Mouse (Mus musculus) ES-Bruce4 (cell line): ENCODE data around the gene Chsy1. TPM values are rescaled to one million over a fixed set of nuclear protein-coding genes. Genes with fewer than 3 reads are reported as not detected.

Experiments used
- H3K27ac ChIP-seq: 2 replicates; pipeline ENCODE4 v1.5.1; 2012; ENCODE audit warnings: low read length, inconsistent platforms; ENCODE audit not compliant: insufficient read depth
- H3K27me3 ChIP-seq: 2 replicates; pipeline ENCODE4 v1.6.1; 2012; ENCODE audit warnings: mild to moderate bottlenecking, low read length, inconsistent platforms; ENCODE audit not compliant: control insufficient read depth, poor library complexity, insufficient read depth, severe bottlenecking
- H3K36me3 ChIP-seq: 2 replicates; pipeline ENCODE4 v1.6.1; 2012; ENCODE audit warnings: inconsistent platforms, mild to moderate bottlenecking, low read length, moderate library complexity; ENCODE audit not compliant: control insufficient read depth, poor library complexity, insufficient read depth, severe bottlenecking
- H3K4me1 ChIP-seq: one replicate; pipeline ENCODE4 v1.8.1; 2011; ENCODE audit warnings: low read length; ENCODE audit not compliant: control insufficient read depth, insufficient read depth
- H3K4me3 ChIP-seq: 2 replicates; pipeline ENCODE4 v1.5.1; 2011; ENCODE audit warnings: low read depth, mild to moderate bottlenecking, low read length
- H3K9ac ChIP-seq: 2 replicates; pipeline ENCODE4 v1.6.1; 2012; ENCODE audit warnings: low read depth, mild to moderate bottlenecking, inconsistent platforms; ENCODE audit not compliant: poor library complexity, severe bottlenecking
- H3K9me3 ChIP-seq: replicated peaks from 2 replicates; pipeline ENCODE4 v1.6.1; 2012; ENCODE audit warnings: mild to moderate bottlenecking, low read length, inconsistent platforms; ENCODE audit not compliant: control insufficient read depth, poor library complexity, insufficient read depth, severe bottlenecking
- CTCF ChIP-seq: IDR thresholded peaks from one replicate; pipeline ENCODE4 v1.8.1; 2011; ENCODE audit warnings: low read depth, low read length
- EP300 ChIP-seq: IDR thresholded peaks from 2 replicates; pipeline ENCODE4 v1.6.1; 2011; ENCODE audit warnings: low read depth, low read length; ENCODE audit not compliant: insufficient read depth
- POLR2A ChIP-seq: IDR thresholded peaks from one replicate; pipeline ENCODE4 v1.8.1; 2011; ENCODE audit warnings: low read length; ENCODE audit not compliant: insufficient read depth
- polyA plus RNA-seq: library from polyadenylated mRNA; stranded (reverse); fragments of >200 nt; gene quantifications from 2 replicates; pipeline ENCODE4 v1.2.4, GENCODE M21; 2011; ENCODE audit warnings: low read depth; ENCODE audit not compliant: missing spikeins, insufficient read depth, insufficient read length

Gene Chsy1
- polyA plus RNA-seq, 1 experiment, result 25.8 TPM

DNA sequence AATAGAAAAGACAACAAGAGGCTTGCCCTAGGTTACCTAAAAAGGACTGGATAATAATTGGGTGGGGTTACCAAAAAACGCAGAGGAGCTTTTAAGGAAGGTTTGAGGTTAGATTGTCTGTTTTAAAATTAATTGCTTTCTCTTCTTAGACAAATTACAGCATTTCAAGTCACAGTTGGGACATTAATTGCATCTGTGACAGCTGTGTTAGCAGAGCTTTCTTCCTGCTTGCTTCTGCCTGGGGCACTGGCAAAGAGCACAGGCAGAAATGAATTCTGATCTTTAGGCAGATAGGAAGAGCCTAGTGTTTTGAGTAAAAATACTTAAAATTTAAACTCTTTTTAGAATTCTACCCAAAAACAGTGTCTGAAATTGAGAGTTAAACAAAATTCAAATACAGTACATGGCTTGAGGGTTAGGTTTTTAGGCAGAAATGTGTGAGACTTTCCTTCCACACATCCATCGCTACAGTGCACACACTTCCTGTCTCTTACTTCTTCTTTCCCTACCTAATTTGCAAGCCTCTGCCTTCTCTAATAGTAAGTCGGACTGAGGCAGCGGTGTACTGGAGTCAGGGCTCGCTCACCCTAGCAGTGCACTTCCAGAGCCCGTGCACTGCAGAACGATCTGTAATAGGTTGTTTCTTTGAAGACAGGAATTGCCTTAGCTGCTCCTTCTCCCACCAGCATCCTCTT is 11.5 kb downstream of the Chsy1 start:
- Histone ChIP-seq H3K36me3 (0 out of 2 replicates have a peak, but pooled peaks cover under 1% of the 10 kb centered on the region), H3K9me3 (no peaks in the 10 kb centered on the region), H3K9ac (no peak overlapping the region), H3K27ac (no peak overlapping the region), H3K4me3 (no peak overlapping the region), H3K27me3 (no peaks in the 10 kb centered on the region), H3K4me1 (no peaks in the 10 kb centered on the region)
- TF ChIP-seq POLR2A (no peak), EP300 (no peak), CTCF (no peak)

DNA sequence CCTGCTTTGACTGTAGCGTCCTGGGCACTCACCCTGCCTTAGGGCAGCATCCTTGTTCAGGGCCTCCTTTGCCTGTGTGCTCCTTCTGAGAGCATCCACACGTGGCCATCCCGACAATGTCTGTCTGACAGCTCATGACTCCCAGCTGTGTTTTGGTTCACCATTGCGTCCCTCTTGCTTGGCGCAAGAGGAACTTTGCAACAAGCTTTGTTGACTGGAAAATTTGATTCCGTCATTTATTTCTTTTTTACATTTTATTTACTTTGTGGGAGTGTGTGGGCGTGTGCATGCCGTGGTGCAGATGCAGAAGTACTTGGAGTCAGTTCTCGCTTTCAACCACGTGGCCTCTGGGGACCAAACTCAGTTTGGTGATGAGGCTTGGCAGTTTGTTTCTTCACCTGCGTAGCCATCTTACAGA is 15.2 kb downstream of the Chsy1 start:
- H3K27me3 ChIP-seq, result no peaks in the 10 kb centered on the region
- no peak overlapping the region for H3K27ac ChIP-seq
- no peak overlapping the region for H3K4me3 ChIP-seq
- TF ChIP-seq POLR2A (no peak), CTCF (no peak), EP300 (no peak)
- no peaks in the 10 kb centered on the region for H3K9me3 ChIP-seq
- no peaks in the 10 kb centered on the region for H3K4me1 ChIP-seq
- no peak overlapping the region for H3K9ac ChIP-seq
- H3K36me3 ChIP-seq, result peaks cover 4% of the 10 kb centered on the region; the same call in 1 of the 2 replicates

DNA sequence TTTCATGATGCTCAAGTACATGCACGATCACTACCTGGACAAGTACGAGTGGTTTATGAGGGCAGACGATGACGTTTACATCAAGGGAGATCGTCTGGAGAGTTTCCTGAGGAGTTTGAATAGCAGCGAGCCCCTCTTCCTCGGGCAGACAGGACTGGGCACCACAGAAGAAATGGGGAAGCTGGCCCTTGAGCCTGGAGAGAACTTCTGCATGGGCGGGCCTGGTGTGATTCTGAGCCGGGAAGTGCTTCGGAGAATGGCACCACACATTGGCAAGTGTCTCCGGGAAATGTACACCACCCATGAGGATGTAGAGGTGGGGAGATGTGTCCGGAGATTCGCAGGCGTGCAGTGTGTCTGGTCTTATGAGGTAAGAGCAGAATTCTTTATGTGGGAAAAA is 16.1 kb downstream of the Chsy1 start:
- H3K36me3 ChIP-seq, result peaks cover 4% of the 10 kb centered on the region; the same call in 1 of the 2 replicates
- H3K9ac ChIP-seq, result no peak overlapping the region
- H3K27ac ChIP-seq, result no peak overlapping the region
- no peaks in the 10 kb centered on the region for H3K4me1 ChIP-seq
- no peaks in the 10 kb centered on the region for H3K9me3 ChIP-seq
- no peak overlapping the region for H3K4me3 ChIP-seq
- H3K27me3 ChIP-seq, result no peaks in the 10 kb centered on the region
- TF ChIP-seq POLR2A, result no peak

DNA sequence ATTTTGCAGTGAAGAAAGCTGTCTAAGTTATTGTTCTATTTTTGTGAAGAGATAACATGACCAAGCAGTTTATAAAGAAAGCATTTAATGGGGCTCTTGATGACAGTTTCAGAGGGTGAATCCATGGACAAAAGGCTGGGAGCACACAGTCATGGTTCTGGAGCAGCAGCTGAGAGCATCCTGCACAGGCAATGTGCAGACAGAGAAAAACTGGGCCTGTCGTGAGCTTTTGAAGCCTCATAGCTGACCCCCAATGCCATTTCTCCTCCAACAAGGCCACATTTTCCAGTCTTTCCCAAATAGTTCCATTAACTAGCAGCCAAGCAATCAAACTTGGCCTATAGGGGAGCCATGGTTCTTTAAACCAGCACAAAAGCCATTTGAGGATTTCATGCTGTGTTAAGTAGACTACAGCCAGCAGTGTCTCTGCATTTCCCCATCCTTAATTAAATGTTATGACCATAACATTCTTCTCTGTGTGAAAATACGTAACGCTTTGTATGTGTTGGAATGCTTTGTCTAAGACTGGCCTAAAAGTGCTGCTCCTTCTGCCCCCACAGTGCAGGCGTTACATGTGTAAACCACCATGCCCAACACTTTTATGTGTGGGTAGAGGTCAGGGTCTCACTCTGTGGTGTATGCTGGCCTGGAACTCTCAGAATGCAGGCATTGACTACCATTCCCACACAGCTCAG is 18.8 kb downstream of the Chsy1 start:
- H3K9me3 ChIP-seq, result no peaks in the 10 kb centered on the region; the same call in 1 of the 2 replicates
- H3K27ac ChIP-seq, result no peak overlapping the region
- no peak for TF ChIP-seq POLR2A
- no peak for TF ChIP-seq CTCF
- no peaks in the 10 kb centered on the region for H3K27me3 ChIP-seq
- no peak overlapping the region for H3K4me3 ChIP-seq
- peaks cover 4% of the 10 kb centered on the region for H3K36me3 ChIP-seq
- no peak overlapping the region for H3K9ac ChIP-seq
- H3K4me1 ChIP-seq, result no peaks in the 10 kb centered on the region

DNA sequence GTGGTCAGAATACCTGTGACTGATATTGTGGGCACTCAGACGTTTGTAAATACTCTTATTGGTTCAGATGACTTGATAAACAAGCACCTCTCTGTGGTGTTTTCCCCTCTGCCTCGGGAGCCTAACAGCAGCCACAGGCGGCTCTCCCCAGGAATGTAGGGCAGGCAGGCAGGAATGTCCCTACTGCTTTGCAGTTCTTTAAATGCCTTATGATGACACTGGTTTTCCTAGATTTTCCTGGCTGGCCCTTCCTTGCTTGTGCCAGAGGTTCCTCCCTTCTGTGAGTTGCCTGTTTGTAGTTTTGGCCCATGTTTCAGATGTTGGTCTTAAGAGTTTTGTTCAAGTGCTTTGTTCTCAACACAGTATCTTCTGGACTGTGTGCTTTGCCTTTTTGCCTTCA is 19.5 kb downstream of the Chsy1 start:
- Histone ChIP-seq H3K9ac (no peak overlapping the region), H3K4me3 (no peak overlapping the region), H3K27me3 (no peaks in the 10 kb centered on the region), H3K4me1 (no peaks in the 10 kb centered on the region), H3K36me3 (peaks cover 4% of the 10 kb centered on the region), H3K27ac (no peak overlapping the region), H3K9me3 (no peaks in the 10 kb centered on the region; the same call in 1 of the 2 replicates)
- TF ChIP-seq POLR2A, result no peak
- no peak for TF ChIP-seq CTCF
- TF ChIP-seq EP300, result no peak

DNA sequence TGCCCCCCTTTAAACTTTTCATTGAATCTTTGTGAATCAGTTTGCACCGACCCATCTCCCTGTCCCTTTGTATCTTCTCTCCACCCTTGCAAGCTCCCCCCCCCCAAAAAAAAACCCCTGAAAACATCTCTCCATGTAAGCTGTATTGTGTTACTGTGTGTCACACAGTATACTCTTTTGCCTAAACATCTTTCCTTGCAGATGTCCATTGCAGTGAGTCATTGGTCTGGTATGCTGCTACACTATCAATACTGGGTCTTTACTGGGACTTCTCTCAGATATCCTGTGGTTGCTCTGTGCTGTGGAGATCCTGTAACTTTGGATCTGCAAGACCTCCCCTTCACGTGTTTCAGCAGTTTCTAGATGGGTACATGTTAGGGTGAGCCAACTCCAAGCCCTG is 21.0 kb downstream of the Chsy1 start:
- Histone ChIP-seq H3K27ac (no peak overlapping the region), H3K36me3 (peaks cover 4% of the 10 kb centered on the region), H3K9ac (no peak overlapping the region), H3K4me3 (no peak overlapping the region), H3K27me3 (no peaks in the 10 kb centered on the region; the same call in 1 of the 2 replicates), H3K4me1 (no peaks in the 10 kb centered on the region), H3K9me3 (no peaks in the 10 kb centered on the region; the same call in 1 of the 2 replicates)
- TF ChIP-seq CTCF (no peak), POLR2A (no peak), EP300 (no peak)
